Mouse (Mus musculus): Measurements from ENCODE around the gene Sumf1.

GRCm38 (mm10) chr6:108211896-108212880, 26.8 kb upstream of the Sumf1 start:
- TF ChIP-seq CTCF (IDR thresholded peaks at IDR 0.05; ENCODE audit: control insufficient read depth, insufficient read depth, insufficient read length) = no peak
- no peak for TF ChIP-seq MAX (IDR thresholded peaks at IDR 0.05)
- TF ChIP-seq FOSL1 (IDR thresholded peaks at IDR 0.05; ENCODE audit: insufficient read depth, low read length, poor library complexity, severe bottlenecking) = no peak

Measured in C2C12 (cell line).